Mouse (Mus musculus): ENCODE results near the gene St3gal3. TPM values are rescaled to one million over a fixed set of nuclear protein-coding genes. Genes with fewer than 3 reads are reported as not detected.

The St3gal3 gene
- polyA plus RNA-seq, 1 experiment: 8.1 TPM

DNA sequence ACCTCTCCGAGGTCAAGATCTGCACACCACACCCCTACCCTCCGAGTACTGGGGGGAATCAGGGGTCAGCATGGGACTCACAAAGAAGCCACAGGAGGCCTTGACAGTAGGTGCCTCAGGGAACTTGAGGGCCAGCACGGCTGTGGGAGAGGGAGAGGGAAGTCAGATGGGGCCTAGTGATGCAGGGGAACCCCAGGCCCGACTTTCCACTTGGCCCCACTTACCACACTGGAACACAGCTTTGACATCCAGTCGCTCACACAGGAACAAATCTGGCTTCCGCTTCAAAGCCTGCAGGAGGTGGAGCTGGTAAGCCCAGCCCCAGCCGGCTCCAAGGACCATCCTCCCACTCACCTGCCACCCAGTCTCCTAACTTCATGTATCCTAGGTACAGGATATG is 239.4 kb downstream of the St3gal3 start:
- TF ChIP-seq POLR2A (IDR thresholded peaks at IDR 0.05; ENCODE audit: low read depth, low read length) (no peak), CTCF (IDR thresholded peaks at IDR 0.05; ENCODE audit: extremely low read depth, insufficient read length, insufficient replicate concordance, low read depth, low read length) (no peak)
- Histone ChIP-seq H3K27ac (ENCODE audit: insufficient read depth, low read depth, low read length) (no peak overlapping the region), H3K36me3 (ENCODE audit: control insufficient read depth, insufficient read depth, low read length) (peaks cover 21% of the 10 kb centered on the region), H3K4me3 (ENCODE audit: low read depth, low read length) (no peak overlapping the region), H3K4me1 (ENCODE audit: control insufficient read depth, insufficient read depth, insufficient read length, low read length) (peaks cover 5% of the 10 kb centered on the region), H3K27me3 (ENCODE audit: control insufficient read depth, insufficient read depth, low read length) (no peaks in the 10 kb centered on the region)
- 83% methylated on average over 7 of the region's 7 CpGs for WGBS

DNA sequence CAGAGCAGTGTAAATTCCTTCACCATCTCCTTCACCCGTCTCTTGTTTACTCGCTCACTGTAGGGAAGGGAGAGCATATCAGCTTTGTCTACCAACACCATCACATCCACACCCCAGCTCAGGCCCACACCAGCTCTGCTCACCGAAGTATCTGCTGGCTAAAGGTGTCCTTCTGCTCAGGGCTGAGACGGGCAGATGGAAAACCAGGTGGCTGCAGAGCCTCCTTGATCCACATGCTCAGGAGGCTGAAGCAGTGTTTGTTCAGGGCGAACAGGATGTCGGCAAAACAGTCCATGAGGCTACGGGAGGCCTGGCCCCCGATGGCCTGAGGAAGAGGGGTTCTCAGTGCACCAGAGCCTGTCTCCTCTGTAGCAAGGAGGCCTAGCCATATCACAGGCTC is 240.1 kb downstream of the St3gal3 start:
- no peaks in the 10 kb centered on the region for H3K27me3 ChIP-seq (ENCODE audit: control insufficient read depth, insufficient read depth, low read length)
- TF ChIP-seq POLR2A (IDR thresholded peaks at IDR 0.05; ENCODE audit: low read depth, low read length): no peak
- no peak for TF ChIP-seq CTCF (IDR thresholded peaks at IDR 0.05; ENCODE audit: extremely low read depth, insufficient read length, insufficient replicate concordance, low read depth, low read length)
- H3K4me1 ChIP-seq (ENCODE audit: control insufficient read depth, insufficient read depth, insufficient read length, low read length): peaks cover 5% of the 10 kb centered on the region
- H3K36me3 ChIP-seq (ENCODE audit: control insufficient read depth, insufficient read depth, low read length): peaks cover 14% of the 10 kb centered on the region
- WGBS: 87% methylated on average over 8 of the region's 8 CpGs
- no peak overlapping the region for H3K27ac ChIP-seq (ENCODE audit: insufficient read depth, low read depth, low read length)
- no peak overlapping the region for H3K4me3 ChIP-seq (ENCODE audit: low read depth, low read length)

DNA sequence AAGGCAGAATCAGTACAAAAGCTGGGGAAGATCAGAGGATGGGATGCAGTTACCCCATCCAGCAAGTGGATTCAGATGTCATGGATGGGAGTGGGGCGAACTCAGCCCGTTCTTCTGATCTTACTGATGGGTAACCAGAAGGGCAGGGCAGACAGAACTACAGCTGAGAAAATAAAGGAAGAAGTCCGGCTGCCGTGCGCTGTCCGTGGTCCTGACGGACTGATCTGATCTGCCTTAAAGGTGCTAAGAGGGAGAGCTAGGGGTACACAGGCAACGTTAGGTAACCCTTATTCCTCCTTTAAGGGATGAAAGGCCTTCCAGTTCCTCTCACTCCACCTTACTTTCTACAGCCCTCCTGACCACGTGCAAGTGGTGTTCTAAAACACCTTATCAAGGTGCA is 241.3 kb downstream of the St3gal3 start:
- 12% methylated on average over 9 of the region's 9 CpGs for WGBS

DNA sequence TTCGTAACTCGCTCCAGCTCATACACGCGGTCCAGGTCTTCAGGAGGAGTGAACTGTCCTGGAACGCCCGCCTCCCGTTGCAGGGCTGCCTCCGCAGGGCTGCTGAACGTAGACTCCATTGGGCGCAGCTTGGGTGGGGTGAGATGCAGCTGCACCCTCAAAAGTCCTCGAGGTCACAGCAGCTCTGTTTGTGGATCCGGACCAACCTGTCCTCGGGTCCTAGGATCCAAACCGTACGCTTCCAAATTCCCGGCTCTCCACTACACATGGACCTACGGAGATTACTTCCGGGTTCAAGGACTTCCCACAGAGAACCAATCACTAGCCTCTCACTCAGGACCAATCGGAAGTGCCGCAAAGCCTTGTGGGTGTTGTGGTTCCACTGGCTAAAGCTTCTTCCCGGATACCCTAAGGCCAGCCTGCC is 243.0 kb downstream of the St3gal3 start, which contains the start of gene Dph2:
Dph2 (minus strand) TSS at position 295 of the 424 bp plus-strand sequence.
- Histone ChIP-seq H3K27me3 (ENCODE audit: control insufficient read depth, insufficient read depth, low read length) (no peaks in the 10 kb centered on the region), H3K4me3 (ENCODE audit: low read depth, low read length) (peak within 1 kb of the TSS; percentile 78), H3K4me1 (ENCODE audit: control insufficient read depth, insufficient read depth, insufficient read length, low read length) (peaks cover 5% of the 10 kb centered on the region), H3K27ac (ENCODE audit: insufficient read depth, low read depth, low read length) (no peak within 1 kb of the TSS), H3K36me3 (ENCODE audit: control insufficient read depth, insufficient read depth, low read length) (peaks cover 2% of the 10 kb centered on the region; the same call in 1 of the 2 replicates)
- under 1% methylated on average over 21 of the region's 21 CpGs for WGBS
- TF ChIP-seq CTCF (IDR thresholded peaks at IDR 0.05; ENCODE audit: extremely low read depth, insufficient read length, insufficient replicate concordance, low read depth, low read length) (no peak), POLR2A (IDR thresholded peaks at IDR 0.05; ENCODE audit: low read depth, low read length) (no peak; the same call in 1 of the 2 replicates)

More for the DNA sequence above, 241.3 kb downstream of the St3gal3 start:
- Histone ChIP-seq H3K27me3 (ENCODE audit: control insufficient read depth, insufficient read depth, low read length) (no peaks in the 10 kb centered on the region), H3K27ac (ENCODE audit: insufficient read depth, low read depth, low read length) (no peak overlapping the region), H3K4me1 (ENCODE audit: control insufficient read depth, insufficient read depth, insufficient read length, low read length) (peaks cover 5% of the 10 kb centered on the region), H3K4me3 (ENCODE audit: low read depth, low read length) (no peak overlapping the region), H3K36me3 (ENCODE audit: control insufficient read depth, insufficient read depth, low read length) (peaks cover 4% of the 10 kb centered on the region)
- TF ChIP-seq POLR2A (IDR thresholded peaks at IDR 0.05; ENCODE audit: low read depth, low read length) (no peak), CTCF (IDR thresholded peaks at IDR 0.05; ENCODE audit: extremely low read depth, insufficient read length, insufficient replicate concordance, low read depth, low read length) (no peak)

DNA sequence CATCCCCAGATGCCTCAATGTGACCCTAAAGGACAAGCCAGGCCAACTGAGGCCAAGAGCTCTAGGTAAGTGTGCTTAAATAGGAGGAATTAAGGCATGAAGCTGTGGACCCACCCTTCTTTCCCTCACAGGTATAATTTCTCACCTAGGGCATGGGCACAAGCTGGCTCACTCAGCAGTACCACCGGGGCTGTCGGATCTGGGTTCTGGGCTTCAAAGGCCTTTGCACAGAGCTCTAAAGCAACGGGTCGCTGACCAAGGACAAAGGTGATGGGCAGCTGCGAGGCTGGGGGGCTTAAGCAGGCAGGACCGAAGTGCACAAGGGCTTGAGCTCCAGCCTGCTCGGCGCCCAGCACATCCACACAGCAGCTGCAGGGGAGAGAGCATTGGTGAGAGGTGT is 244.0 kb downstream of the St3gal3 start:
- Histone ChIP-seq H3K4me3 (ENCODE audit: low read depth, low read length) (peak overlapping the region; percentile 78), H3K36me3 (ENCODE audit: control insufficient read depth, insufficient read depth, low read length) (peaks cover 2% of the 10 kb centered on the region; the same call in 1 of the 2 replicates), H3K27me3 (ENCODE audit: control insufficient read depth, insufficient read depth, low read length) (no peaks in the 10 kb centered on the region), H3K4me1 (ENCODE audit: control insufficient read depth, insufficient read depth, insufficient read length, low read length) (peaks cover 9% of the 10 kb centered on the region), H3K27ac (ENCODE audit: insufficient read depth, low read depth, low read length) (no peak overlapping the region)
- no peak for TF ChIP-seq POLR2A (IDR thresholded peaks at IDR 0.05; ENCODE audit: low read depth, low read length)
- no peak for TF ChIP-seq CTCF (IDR thresholded peaks at IDR 0.05; ENCODE audit: extremely low read depth, insufficient read length, insufficient replicate concordance, low read depth, low read length)
- WGBS: 89% methylated on average over 8 of the region's 8 CpGs

DNA sequence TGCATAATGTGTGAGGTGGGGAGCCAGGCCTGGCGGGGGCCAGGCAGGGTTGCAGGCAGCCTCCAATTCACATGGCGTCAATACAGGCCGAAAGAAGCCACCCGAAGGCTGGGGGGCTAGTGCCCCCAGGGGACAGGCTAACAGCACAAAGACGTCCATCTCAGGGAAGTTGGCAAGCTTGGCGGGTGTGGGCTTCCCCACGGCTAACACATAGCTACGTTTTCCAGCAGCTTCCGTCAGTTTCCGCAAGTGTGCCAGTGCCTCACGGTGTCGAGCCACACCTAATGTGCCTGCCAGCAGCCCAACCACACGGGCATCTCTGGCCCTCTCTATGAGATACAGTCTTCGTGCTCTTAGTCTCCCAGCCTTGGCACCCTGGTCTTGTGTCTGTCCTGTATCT is 244.7 kb downstream of the St3gal3 start:
- WGBS: 91% methylated on average over 14 of the region's 14 CpGs
- Histone ChIP-seq H3K4me1 (ENCODE audit: control insufficient read depth, insufficient read depth, insufficient read length, low read length) (peaks cover 9% of the 10 kb centered on the region), H3K27me3 (ENCODE audit: control insufficient read depth, insufficient read depth, low read length) (no peaks in the 10 kb centered on the region), H3K4me3 (ENCODE audit: low read depth, low read length) (no peak overlapping the region), H3K27ac (ENCODE audit: insufficient read depth, low read depth, low read length) (no peak overlapping the region), H3K36me3 (ENCODE audit: control insufficient read depth, insufficient read depth, low read length) (peaks cover 8% of the 10 kb centered on the region)
- TF ChIP-seq CTCF (IDR thresholded peaks at IDR 0.05; ENCODE audit: extremely low read depth, insufficient read length, insufficient replicate concordance, low read depth, low read length) (no peak), POLR2A (IDR thresholded peaks at IDR 0.05; ENCODE audit: low read depth, low read length) (no peak)

DNA sequence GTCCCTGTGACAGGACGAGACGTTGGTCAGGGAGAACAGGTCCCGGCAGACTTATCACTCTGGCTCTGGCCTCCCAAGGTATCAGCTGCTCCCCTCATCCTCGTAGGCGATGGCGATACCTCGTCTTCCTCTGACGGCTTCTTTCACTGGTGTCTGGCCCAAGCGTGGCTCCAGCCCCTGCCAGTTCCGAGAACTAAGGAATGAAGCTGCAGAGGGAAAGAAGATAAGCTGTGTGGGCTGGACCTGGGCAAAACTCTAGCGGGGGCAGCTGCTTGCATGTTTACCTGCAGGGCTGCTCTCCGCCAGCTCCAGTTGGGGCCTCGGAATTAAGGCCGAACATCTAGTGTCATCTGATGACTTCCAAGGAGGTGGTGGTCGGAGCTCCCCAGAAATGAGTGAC is 245.2 kb downstream of the St3gal3 start:
- 95% methylated on average over 15 of the region's 15 CpGs for WGBS
- TF ChIP-seq CTCF (IDR thresholded peaks at IDR 0.05; ENCODE audit: extremely low read depth, insufficient read length, insufficient replicate concordance, low read depth, low read length) (no peak), POLR2A (IDR thresholded peaks at IDR 0.05; ENCODE audit: low read depth, low read length) (no peak)
- H3K27ac ChIP-seq (ENCODE audit: insufficient read depth, low read depth, low read length): no peak overlapping the region
- H3K4me1 ChIP-seq (ENCODE audit: control insufficient read depth, insufficient read depth, insufficient read length, low read length): peaks cover 9% of the 10 kb centered on the region
- H3K27me3 ChIP-seq (ENCODE audit: control insufficient read depth, insufficient read depth, low read length): no peaks in the 10 kb centered on the region
- peaks cover 12% of the 10 kb centered on the region for H3K36me3 ChIP-seq (ENCODE audit: control insufficient read depth, insufficient read depth, low read length)
- no peak overlapping the region for H3K4me3 ChIP-seq (ENCODE audit: low read depth, low read length)
